Mouse (Mus musculus) liver, embryonic 18 days (tissue): ENCODE measurements around the gene Usp53. TPM values are rescaled to one million over a fixed set of nuclear protein-coding genes. Genes with fewer than 3 reads are reported as not detected.

ENCODE experiments used
- polyA plus RNA-seq: library from polyadenylated mRNA; depleted of rRNA; stranded (reverse); fragments of >200 nt; gene quantifications from 2 replicates; pipeline ENCODE4 v1.2.3, GENCODE M21; 2012; rRNA removed

Gene Usp53
- polyA plus RNA-seq: 1.3 and 1.4 TPM in 2 replicates

DNA sequence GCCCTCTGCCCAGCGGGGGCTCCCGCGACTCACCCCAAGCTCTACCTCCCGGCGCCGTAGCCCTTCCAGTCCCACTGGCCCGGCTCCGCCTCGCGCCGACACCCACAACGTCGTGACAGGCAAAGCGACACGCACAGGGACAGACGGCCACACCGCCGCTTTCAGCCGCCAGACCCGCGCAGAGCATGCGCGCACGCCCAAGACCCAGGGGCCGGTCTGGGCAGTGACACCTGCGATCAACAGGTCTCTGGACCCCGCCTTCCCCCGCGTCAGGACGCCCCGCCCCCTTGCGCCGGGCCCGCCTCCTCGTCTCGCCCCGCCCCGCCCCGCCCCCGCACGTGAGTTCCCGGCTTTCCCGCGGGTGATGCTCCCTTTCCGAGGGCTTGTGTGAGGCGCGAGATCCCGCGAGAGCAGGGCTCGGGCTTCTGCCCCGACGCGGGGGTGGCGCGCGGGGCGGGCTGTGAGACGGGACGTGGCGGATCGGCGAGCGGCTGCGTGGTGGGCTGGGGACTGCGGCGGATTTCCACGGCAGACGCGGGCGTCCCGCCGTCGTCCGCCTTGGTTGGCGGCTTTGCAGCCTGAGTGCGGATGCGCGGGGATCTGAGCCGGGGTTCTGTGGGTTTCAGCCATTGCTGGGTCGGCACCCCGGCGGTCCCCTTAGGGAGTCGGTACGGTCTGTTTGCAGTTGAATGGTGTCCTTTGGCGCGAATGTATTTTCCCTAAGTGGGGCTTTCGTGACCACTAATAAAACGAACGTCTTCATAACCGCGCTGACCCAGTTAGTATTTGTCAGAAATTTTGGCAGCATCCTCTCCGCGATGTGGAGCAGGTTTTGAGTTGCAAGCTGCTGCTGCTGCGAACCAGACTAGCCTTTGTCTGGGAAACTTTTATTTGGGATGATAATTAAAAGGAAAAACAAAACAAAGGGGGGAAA lies at the start of gene Usp53:
TSS of gene Usp53 (minus strand) at position 262 of the 934 bp plus-strand sequence.

DNA sequence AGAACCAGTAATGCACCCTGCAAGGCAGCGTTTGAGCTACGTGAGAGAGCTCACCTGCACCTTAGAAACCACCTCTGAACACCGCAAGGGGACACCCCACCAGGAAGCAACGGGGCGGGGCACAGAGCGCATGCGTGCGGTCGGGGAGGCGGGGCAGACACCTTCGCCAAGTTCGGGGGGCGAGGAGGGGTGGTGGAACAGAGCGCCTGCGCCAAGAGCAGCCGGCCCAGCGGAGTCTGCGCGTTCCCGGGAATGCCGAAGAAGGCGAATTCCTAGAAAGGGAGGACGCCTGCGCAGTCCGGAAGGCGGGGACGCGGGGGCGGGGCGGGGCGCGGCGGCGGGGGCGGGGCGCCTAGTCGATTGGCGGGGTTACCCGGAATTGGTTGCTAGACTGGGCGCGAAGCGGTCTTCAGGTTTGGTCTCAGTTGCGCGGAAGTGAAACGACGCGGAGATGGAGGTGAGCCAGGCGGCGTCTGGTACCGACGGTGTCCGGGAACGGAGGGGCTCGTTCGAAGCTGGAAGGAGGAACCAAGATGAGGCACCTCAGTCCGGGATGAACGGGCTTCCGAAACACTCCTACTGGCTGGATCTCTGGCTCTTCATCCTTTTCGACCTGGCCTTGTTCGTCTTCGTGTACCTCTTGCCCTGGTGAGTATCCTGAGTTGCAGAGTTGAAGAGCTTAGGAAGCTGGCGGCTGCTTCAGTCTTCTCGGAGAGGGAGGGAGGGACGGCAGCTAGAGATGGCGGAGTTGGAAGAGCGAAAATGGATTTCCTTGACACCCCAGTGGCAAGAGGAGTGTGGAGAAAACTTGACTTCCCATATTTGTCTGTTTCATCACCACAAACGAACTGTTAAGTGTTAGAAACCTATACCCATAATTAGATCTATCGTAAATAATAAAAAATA lies 60.0 kb downstream of the Usp53 start, which contains the start of gene 1810037I17Rik:
TSS of gene 1810037I17Rik (plus strand) at position 195 of the 906 bp plus-strand sequence.

DNA sequence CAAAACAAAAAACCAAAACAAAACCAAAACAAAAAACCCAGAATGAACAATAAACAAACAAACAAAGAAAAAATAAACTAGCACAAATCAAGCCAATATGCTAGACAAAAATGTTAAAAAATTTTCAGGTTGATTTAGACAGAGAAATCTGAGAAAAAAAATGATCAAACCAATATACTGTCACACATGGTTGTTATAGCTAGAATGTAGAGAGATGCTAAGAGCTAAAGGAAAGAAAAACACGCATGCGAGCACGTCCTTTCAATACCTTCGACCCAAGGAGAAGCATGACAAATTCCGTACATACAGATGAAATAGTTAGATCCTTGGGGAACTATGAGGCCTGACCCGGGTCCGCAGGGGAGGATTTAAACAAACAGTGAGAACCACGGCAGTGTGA lies 65.0 kb downstream of the Usp53 start, which contains the start of gene Gm10959:
TSS of gene Gm10959 (minus strand) at position 101 of the 400 bp plus-strand sequence.

DNA sequence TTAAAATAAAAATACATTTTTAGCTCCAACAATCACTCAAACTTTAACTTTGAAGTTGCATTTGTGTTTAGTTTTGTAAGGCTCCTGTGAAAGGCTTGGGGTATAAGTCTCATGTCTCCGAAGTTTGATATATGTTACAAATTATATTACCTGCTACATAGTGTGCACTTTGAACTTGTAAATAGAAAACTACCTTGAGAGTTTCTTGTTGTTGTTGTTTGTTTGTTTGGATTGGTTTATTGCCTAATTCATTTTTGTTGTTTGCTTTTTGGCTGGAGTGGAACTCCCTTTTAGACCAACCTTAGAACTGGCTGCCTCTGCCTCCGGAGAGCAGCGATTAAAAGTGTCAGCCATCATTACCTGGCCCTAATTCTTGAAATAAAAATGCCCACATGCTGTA lies 89.5 kb downstream of the Usp53 start, which contains the start of gene Fabp2:
TSS of gene Fabp2 (plus strand) at position 301 of the 400 bp plus-strand sequence.

Other genes with a start within 250 kb of the Usp53 start
- 5.9 and 13.7 TPM in 2 replicates for gene Fabp2, start 89.4 kb downstream of the Usp53 start, polyA plus RNA-seq
- gene Gm10959, start 65.2 kb downstream of the Usp53 start, polyA plus RNA-seq: not detected in 2 replicates
- gene 1810037I17Rik, start 60.3 kb downstream of the Usp53 start, polyA plus RNA-seq: 37.0 TPM in 2 replicates
- gene Myoz2, start 50.5 kb upstream of the Usp53 start, polyA plus RNA-seq: 0.12 TPM in 1 of 2 replicates, not detected in the other